Mouse (Mus musculus) adrenal gland (tissue): Measurements from ENCODE around the gene Fgd5.
"Not testable (repeated sequence)": the region's sequence is repeated elsewhere in the genome, so short reads cannot be mapped to it uniquely, and the experiment has no call there.

Experiments
- intact Hi-C: fragments of 180-260 bp; cut with DNase I; formaldehyde crosslinking; loops from one replicate; pipeline ENCODE4 v1.15.1; 2025
- long read RNA-seq, 2 experiments: library from polyadenylated mRNA; unstranded; transcript quantifications; one replicate each; pipeline ENCODE4 v2.0.0; 2020; ENCODE audit warnings: borderline replicate concordance in 1 of 2; ENCODE audit not compliant: insufficient replicate concordance in 1 of 2

Fgd5 gene
- long read RNA-seq, experiment 1, partial matches to known transcripts = 2 of 3 reads
- long read RNA-seq, experiment 1, other reads (novel, unspliced or antisense) = 1 of 3 reads
- long read RNA-seq, experiment 2, partial matches to known transcripts = 5 of 10 reads
- long read RNA-seq, experiment 2, other reads (novel, unspliced or antisense) = 5 of 10 reads

DNA sequence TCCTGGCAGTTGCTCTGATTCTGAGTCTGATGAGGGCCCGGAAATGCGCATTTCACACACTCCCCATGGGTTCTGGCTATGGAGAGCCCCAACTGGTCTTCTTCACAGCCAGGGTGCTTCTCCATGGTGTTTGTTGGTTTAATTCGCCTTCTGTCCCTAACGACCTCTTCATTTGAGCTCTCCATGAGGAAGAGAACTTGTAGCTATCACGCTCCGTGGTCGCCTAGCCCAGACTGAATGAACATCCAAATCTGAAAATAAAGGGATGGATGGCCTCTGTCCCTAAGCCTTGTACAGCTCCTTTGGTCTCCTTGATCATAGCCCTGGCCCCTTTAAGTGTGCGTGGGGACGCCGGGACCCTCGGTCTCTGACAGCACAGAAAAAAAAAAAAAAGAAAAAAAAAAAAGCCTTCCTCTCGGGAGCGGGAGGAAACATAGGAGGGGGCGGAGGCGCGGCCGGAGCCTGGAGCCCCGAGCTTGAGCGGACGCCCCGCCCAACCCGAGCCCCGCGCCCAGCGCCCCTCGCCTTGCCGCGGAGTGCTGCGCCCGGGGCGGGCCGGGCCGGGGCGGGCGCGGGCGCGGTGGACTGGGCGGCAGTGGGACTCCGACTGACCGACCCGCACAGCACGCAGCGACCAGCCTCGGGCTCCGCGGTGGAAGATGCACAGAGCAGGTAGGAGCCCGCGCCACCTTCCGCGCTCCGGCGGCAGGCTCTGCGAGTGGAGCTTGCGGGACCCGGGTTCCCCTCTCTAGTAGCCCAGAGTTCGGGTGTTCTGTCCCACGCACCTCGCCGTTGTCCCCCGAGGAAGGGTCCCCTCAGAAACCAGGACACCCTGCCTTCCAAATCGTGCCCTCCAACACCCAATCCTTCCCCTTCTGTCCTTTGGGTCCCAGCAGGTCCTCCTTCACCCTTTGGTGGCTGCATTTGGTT lies at the start of gene Fgd5:
Gene Fgd5 (plus strand): TSS at position 508 of the 930 bp plus-strand sequence.
- intact Hi-C loops = no loop called here

DNA sequence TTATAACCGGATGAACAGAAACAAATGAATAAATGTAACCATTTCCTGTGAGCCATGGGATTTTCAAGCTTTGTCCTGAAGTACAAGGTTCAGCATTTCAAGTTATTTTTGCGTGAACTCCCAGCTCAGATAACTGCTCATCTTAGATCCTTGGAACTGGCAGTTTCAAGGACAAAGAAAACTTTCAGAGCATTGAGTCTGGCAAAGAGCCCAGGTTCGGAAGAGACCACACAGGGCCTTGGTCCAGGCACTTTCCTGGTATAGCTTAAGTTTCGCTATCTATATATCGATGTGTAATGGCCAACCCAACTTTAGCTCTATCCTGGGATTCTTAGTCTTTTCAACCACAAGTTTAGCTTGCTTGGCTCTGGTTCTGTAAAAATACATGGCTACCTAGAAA lies 47.4 kb upstream of the Fgd5 start:
- intact Hi-C loops = no loop called here

DNA sequence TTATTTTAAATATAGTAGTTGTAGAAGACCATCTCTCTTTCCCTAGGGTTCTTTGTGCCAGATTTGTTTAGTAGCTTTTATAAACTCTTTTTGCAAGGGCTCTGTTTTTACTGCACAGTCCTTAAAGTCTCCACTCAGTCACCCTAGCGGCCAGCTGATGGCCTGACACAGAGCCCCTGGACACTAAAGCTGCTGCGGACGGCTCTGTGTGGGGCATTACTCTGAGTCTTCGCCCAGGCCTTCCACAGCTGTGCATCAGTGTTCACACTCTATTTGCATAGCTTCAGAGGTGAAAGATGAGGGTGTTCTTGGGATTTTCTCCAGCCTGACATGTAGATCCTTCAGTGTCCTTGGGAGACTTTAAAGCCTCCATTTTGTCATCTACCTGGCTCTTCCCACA lies 40.2 kb upstream of the Fgd5 start:
- intact Hi-C loops = no loop called here

DNA sequence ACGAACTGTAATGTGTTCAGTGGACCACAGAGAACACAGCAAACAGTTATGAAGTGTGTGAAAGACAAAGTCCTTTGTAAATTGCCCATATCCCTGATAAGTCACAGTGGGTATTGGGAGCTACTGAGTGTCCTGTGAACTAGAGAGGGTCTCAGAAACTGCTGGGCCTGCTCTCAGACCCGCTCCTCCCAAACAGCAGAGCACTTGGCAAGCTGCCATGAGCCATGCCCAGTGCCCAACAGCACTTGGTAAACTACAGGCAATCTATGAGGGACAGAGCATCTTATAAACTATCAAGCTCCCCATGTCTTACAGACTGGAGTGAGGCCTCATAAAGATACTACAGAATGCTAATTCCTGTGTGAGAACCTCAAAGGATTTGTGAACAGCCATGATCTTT lies 30.3 kb upstream of the Fgd5 start:
- intact Hi-C loops = no loop called here

DNA sequence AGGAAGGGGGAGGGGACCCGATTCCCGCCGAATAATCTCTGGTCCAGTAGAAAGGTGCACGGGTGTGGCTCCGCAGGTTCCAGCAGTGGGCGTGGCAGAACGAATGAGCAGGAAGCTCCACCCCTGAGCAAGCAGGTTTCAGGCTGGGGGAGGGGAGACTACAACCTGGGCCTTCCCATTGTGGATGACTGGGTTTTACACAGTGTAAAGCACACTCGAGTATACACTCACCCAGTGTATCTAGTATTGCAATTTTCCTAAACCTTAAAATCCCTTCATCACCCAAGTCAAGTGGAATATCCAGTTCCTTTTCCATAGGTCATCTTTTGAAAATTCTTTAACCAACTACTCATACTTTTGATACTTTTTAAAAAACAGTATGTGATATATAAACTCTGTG lies 20.7 kb upstream of the Fgd5 start:
- intact Hi-C loops = not testable (repeated sequence)

DNA sequence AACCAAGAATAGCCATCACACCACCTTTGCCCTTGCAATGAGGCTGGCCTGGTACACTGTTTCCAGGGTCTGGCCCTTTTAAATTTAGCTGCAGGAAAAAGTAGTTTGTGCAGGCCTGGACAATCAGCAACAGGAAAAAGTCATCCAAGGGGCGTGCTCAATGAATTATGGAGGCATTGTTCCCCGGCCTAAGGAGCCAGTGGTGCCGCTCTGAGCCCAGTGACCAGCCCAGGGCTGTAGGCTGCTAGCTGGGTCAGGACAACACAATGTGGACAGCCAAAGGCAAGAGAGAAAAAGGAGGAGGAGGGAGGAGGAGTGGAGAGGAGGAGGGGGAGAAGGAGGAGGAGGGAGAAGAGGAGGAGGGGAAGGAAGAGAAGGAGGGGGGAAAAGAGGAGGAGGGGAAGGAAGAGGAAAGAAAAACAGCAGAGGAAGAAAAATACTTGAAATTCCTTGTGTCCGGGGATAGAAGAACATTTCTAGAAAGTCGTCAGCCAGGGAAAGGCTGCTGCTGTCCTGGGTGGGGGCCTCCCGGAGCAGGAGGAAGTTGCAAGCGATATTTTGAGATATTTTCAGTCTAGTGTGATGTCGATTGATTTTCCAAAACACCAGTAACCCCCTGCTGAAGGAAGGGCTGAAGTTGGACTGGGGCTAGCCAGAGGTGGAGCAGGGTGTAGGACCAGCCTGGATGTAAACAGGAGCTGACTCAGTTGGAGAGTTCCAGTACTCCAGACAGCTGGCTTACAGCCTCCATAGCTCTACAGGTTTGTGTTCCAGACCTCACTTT lies 18.5 kb upstream of the Fgd5 start:
- intact Hi-C loops = no loop called here

DNA sequence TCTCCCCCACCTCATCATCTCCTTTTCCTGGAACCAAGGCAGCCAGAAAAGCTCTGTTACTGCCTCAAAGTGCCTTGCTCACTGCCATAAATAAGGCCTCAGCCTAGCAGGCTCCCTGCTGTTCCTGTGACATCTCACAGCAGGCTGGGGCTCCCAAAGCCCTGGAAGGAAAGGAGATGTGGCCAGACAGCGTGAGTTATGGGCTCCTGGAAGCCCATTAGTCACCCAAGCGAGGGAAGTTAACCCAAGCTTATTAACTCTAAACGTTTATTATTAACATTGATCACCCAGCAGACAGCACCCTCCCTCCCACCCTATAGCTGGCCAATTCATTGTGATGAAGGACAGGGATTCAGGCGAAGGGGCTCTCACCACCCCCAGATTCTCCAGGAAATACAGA lies 15.2 kb upstream of the Fgd5 start:
- intact Hi-C loops = no loop called here

DNA sequence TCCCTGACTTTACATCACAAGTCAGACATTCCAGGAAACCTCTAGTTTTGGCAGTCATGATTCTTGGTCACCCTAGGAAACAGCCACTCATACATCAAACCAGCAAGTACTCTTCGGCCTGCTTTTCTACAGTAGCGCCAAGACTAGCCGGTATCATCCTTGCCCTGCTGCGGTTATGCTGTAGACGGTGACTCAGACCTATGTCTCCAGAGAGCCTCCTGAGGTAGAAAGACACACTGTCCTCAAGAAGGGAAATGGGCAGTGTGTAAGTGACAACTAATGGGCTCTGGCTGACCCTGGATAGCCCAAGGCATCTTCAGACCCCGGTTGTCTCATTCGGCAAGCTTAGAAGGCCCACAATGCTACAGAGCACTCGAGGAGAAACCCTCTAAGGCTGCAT lies 13.6 kb upstream of the Fgd5 start:
- intact Hi-C loops = no loop called here

DNA sequence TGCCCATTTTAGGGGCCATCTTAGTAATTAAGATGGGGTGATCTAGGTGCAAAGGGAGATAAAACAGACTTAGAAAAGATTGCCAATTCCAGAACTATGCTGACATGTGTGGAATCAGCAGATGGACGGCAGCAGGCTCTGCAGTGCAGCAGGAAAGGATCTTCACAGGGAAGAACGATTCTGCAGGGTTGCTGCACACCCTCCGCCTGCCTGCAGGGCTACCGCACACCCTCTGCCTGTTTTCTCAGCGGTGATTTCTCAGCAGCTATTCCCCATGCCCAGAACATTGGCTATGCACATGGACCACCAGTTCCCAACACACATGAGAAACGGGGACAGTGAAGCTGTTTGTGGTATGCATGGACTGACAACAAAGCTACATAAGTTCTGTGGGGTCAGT lies 12.7 kb upstream of the Fgd5 start:
- intact Hi-C loops = no loop called here

DNA sequence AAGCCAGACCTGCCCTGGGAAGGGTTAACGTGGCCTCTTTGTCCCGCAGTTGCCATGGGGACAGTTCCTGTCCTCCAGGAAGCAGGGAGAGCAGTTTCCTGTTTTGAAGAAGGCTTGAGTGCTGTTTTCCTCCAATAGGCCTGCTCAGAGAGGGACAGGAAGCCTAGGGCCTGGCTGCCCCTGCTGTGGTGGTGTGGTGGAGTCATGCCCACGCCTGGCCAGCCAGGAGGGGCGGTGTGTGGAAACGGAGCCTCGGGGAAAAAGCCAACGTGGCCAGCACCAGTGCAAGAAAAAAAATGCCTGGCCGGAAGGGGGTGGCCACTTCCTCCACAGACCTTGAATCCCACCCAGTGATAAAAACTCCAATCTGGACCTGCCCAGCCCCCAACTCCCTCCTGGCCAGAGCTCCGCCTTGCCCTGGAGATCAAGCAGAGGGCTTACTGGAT lies 6.5 kb upstream of the Fgd5 start:
- intact Hi-C loops = no loop called here

DNA sequence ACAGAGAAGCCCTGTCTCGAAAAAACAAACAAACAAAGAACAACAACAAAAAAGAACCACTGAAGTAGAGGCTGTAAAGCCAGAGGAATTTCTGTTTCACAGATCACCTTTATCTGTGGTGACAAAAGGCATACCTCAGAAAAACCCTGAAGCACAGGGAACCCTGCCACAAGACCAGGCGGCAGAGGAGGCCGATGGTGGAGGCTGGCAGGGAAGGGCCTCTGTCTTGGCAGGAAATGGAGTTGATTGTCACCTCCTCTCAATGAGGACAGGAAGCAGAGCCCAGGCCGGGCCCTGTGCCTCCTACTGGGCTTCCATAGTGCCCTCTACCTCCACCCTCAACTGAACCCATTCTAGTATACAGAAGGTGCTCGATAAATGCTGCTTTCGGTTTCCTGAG lies 4.7 kb upstream of the Fgd5 start:
- intact Hi-C loops = no loop called here

DNA sequence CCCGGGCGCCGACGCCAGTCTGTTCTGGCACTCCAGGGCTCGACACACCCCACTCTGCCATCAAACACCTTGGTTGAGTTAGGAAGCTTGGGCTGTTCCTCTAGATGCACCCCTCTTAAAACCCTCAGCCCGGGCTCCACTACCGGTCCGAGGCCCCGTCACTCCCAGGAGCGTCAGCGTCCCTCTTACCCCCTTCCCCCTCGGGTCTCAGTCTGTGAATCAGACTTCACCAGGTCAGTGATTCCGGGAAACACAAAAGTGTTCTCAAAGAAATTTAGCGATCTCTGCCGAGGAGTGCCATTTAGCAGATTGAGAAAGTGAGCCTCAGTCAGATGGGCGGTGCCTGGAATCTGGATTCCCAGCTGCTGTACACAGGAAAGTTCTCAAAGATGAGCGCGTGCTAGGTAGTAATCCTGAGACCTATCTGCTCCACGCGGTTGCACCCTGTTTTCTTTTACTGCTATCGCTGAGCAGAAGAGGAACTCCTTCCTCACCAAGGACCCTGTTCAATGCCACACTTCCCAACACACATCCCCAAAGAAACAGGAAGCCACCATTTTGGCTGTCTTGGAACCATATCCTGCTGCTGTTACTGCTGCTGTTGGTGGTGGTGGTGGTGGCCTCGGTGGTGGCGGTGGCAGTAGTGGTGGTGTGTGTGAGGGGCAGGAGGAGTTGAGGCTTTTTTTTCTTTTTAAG lies 771 bp downstream of the Fgd5 start:
- intact Hi-C loops = no loop called here

DNA sequence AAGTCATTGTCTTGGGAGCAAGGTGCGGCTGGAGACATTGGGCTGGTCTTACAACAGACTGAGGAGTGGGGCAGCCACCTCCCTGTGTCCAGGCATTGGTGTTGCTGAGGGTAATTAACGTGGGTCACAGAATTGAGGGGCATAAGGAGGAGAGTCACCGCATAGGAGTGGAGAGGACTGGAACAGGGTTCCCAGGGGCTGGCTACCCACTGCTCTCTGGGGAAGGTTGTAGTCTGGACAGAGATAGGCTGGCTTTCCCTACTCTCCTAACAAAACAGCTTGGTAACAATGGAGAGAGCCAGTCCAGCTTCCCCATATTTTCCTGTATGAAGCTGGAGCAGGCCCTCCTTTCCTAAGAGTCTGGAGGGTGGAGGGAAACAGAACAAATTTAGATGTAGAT lies 1.3 kb downstream of the Fgd5 start:
- intact Hi-C loops = no loop called here

DNA sequence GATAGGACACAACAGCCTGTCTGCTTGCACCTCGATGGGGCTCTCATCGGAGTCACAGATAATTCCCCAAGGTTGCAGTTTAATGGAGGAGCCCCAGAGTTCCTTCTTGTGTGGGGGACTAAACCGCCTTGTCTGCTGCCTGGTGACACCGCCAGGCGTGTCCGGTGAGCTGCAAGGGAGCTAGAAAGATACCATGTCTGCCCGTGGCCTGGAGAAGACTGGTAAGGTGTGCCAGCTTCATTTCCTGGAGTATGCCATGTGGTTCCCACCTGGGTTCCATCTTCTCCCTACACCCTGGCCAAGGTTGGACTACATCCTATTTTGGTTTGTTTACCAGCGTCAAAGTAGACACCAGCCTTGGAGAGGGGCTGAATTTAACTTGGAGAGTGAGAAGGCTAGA lies 11.4 kb downstream of the Fgd5 start:
- intact Hi-C loops = no loop called here

DNA sequence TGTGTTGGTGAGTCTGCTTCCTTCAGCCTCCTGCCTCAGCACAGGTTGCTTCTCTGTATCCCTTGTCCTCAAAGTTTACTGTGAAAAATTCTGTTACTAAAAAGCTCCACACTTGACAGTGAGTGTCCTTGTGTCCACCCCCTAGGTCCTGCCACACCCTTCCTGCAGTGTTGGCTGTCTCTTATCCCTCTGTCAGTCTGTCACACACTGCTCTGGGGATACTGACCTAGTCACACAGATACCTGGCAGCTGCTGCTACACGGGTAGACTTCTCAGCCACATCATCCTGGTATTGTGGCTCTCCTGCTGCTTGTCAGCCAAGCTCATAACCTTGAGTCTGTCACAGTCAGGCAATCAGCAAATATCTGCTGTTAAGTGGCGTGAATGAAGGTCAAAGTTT lies 14.1 kb downstream of the Fgd5 start:
- intact Hi-C loops = no loop called here

DNA sequence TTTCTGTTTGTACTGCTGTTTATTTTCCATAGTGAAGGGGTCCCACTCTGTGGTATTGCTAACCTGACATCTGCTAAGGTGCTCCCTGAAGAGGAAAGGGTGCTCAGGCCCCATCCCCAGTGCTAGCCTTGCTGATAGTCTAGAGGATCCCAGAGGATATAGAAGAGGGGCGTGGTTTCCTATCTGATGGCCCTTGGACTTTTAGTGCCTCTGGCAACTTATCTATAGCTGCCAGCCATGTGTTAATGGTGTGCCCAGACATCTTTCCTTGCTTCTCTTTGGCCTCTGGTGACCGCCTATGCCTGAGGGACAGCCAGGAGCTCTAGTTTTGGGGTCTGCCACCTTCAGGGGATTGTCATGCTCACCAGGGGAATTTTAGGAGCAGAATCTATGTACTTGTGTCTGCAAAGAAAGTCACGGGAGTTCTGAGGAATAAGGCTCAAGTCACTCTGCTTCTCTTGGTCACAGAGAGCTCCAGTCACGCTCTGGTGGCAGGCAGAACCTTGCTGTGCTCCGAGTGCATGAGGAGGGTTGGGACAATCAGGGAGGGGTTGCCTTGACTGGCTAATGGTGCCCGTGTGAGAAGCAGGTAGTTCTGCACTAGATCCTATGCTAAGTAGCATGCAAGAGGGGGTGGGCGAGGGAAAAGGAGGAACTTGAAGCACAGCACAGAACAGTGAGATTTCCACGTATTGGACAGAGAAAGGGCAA lies 15.3 kb downstream of the Fgd5 start:
- intact Hi-C loops = no loop called here

DNA sequence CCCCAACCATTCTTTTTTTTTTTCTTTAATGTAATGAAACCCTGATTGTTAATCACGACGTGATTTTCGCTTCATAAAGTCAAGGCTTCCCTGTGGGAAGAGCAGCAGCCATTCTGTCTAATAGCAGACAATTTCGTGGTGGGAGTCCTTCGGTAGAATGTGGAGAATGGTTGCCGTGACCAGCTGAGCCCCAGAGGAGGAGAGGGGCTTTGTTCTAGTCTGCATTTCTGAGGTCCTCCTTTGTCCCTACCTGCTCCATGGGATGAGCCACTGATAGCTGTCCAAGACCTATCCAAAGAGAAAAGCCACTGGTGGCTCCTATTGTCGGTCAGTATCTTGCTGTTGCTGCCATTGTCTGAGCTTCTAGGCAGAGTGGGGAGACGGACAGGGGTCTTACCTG lies 17.4 kb downstream of the Fgd5 start:
- intact Hi-C loops = no loop called here

DNA sequence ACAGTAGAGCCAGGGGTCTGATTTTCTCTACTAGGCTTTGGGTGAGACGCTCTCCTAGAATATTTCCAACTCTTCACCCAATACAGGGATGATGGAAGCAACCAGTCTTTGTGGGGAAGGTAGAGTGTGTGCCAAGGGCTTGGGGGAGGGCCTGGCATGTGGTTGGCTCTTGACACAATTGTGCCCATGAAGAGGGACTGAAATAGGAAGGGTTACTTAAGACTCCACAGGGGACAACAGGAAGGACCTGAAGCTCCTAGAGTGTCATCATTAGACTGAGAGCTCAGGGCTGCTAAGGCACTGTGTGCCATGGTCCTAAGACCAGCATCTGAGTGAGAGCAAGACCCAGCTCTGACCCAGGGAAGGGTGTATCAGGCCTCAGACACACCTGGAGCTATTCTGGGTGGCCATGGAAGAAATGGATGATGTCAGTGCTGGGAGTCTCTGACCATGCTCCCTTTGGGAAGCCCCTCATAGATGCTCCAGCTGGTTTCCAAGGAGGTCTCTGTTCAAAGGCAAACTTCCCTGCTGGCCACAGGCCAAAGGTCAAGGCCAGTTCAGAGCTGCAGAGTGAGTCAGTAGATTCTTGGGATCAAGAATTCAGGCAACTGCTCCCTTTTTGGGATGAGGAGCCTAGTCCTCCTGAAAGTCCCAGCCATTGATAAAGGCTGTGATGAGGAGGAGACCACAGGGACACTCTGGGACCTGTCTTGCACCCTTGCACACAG lies 24.0 kb downstream of the Fgd5 start:
- intact Hi-C loops = no loop called here

DNA sequence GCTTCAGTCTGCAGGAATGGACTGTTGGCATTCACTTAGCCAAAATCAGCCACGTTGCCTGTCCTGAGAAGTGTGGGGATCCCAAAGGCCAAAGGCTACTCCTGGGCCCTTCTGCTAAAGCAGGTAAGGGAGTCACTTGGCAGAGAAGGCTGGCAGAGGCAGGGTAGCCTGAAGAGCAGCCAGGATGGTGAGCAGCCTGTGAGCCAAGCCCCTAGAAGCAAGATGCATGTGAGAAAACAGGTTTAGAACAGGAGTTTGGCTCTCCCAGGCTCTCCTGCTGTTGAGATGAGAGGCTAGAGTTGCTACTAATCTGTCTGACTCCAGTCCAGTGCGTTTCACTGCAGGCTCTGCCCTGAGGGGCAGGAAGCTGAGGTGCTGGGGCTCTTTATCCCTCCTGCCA lies 25.0 kb downstream of the Fgd5 start:
- intact Hi-C loops = no loop called here

DNA sequence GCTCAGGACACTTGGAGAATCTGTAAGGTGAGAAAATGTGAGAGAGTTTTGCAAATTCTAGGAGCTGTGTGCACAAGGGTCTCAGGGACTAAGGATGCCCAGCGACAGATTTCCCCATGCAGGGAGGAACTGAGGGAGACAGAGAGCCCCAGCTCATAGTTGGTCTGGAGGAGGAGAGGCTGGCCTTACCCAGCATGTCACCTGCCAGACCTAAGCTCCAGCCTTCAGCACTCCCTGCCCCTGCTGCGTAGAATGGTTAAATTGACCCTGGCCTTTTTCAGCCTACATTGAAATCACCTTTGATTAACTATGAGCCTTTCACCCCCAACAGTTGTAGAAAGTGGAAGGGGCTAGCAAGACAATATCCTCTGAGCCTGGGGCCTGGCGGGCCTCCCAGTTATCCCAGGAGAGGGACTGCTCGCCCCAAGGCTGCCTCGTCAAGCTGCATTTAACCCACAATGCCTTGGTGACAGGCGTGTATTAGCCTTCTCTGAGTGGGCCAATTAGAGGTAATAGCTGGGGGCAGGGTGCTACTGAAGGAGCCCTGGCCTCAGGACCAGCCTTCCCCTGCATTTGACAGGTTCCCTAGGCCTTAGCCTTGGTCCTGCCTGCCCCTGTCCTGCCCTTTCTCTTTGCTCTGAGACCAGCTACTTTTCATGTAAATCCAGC lies 25.6 kb downstream of the Fgd5 start:
- intact Hi-C loops = no loop called here
